In genomic region chr10:34249594-34249993, GRCm38 (mm10) we compare ENCODE assay signal across 25 mouse cellular contexts. TPM values are rescaled to one million over a fixed set of nuclear protein-coding genes. Genes with fewer than 3 reads are reported as not detected.
DNase-seq lines count a peak whose midpoint lies in the region; ATAC-seq and TF ChIP-seq lines count a peak whose summit lies in the region.
"Had no signal": no experiment of that assay in that cellular context is flagged by ENCODE, and none has a peak within 500 bp of the region (broad histone marks: within the 10 kb centered on the region; RNA-seq: fewer than 3 reads in every experiment).

No protein-coding gene starts in this region.

- no peaks in the 10 kb centered on the region for H3K79me2 ChIP-seq in liver, adult 2 months (ENCODE audit: control insufficient read depth, insufficient read depth, low read length)
- H3K79me2 ChIP-seq in macrophage (ENCODE audit: inconsistent target), result no peaks in the 10 kb centered on the region

- H3K9ac ChIP-seq in liver, adult 2 months (ENCODE audit: low read depth, low read length), result no peak overlapping the region
- H3K9ac ChIP-seq in liver, embryonic 12.5 days, result no peak overlapping the region
- H3K9ac ChIP-seq in midbrain, embryonic 13.5 days (replicated peaks), result no peak overlapping the region
- H3K9ac ChIP-seq: heart, embryonic 15.5 days; hindbrain, embryonic 15.5 days; limb, embryonic 12.5 days; liver, embryonic 14.5 days had no signal

- no peak overlapping the region for H3K4me2 ChIP-seq in liver, embryonic 12.5 days
- no peak overlapping the region for H3K4me2 ChIP-seq in midbrain, embryonic 13.5 days (replicated peaks)
- H3K4me2 ChIP-seq: heart, embryonic 15.5 days; hindbrain, embryonic 15.5 days; limb, embryonic 12.5 days had no signal

- H3K4me3 ChIP-seq in liver, adult 2 months (ENCODE audit: insufficient read depth, low read depth, low read length), result no peak overlapping the region
- no peak overlapping the region for H3K4me3 ChIP-seq in liver, embryonic 12.5 days
- no peak overlapping the region for H3K4me3 ChIP-seq in macrophage (ENCODE audit: inconsistent target)
- H3K4me3 ChIP-seq in kidney, adult 2 months (ENCODE audit: insufficient read depth, low read depth, low read length), result no peak overlapping the region
- no peak overlapping the region for H3K4me3 ChIP-seq in midbrain, embryonic 13.5 days (replicated peaks)
- H3K4me3 ChIP-seq: embryonic facial prominence, embryonic 10.5 days; heart, embryonic 15.5 days; hindbrain, embryonic 15.5 days; layer of hippocampus, adult 2 months; limb, embryonic 12.5 days had no signal

- no peak for TF ChIP-seq POLR2A in liver, adult 2 months (IDR thresholded peaks at IDR 0.05; ENCODE audit: extremely low read depth, insufficient read depth, low read length)
- TF ChIP-seq POLR2A in kidney, adult 2 months (IDR thresholded peaks at IDR 0.05; ENCODE audit: low read depth, low read length), result no peak

- DNase-seq in liver, adult 2 months (ENCODE audit: extremely low read depth, low read depth, low spot score), result peak; percentile 20
- DNase-seq in MEL-GATA-1-ER (ENCODE audit: extremely low read depth, low read depth), result peak; percentile 33
- no peak for DNase-seq in kidney, adult 2 months
- DNase-seq in yolk sac, embryonic 10.5 days (ENCODE audit: low spot score), result no peak
- DNase-seq: adrenal gland, postnatal 10 days; cerebellum, adult 9-11 months; gastrocnemius, postnatal 14 days; heart, postnatal 4 days; kidney, adult 8-10 months; kidney, postnatal 14 days; layer of hippocampus, postnatal 36 days; right cerebral cortex, postnatal 4 days; thymus, adult 18-20 months; thymus, postnatal 36 days had no signal

- no peak overlapping the region for H3K27ac ChIP-seq in liver, adult 2 months (replicated peaks; ENCODE audit: insufficient read depth, low read depth, low read length)
- H3K27ac ChIP-seq in liver, embryonic 12.5 days, result no peak overlapping the region
- H3K27ac ChIP-seq in macrophage, result peak overlapping the region; percentile 82
- no peak overlapping the region for H3K27ac ChIP-seq in kidney, adult 2 months (ENCODE audit: insufficient read depth, low read depth, low read length)
- H3K27ac ChIP-seq in midbrain, embryonic 13.5 days, result no peak overlapping the region
- H3K27ac ChIP-seq: embryonic facial prominence, embryonic 10.5 days; heart, embryonic 15.5 days; hindbrain, embryonic 15.5 days; layer of hippocampus, adult 2 months; limb, embryonic 12.5 days; liver, embryonic 14.5 days had no signal

- no peaks in the 10 kb centered on the region for H3K27me3 ChIP-seq in liver, adult 2 months (ENCODE audit: control insufficient read depth, insufficient read depth, low read length)
- no peaks in the 10 kb centered on the region for H3K27me3 ChIP-seq in liver, embryonic 12.5 days (replicated peaks)
- no peaks in the 10 kb centered on the region for H3K27me3 ChIP-seq in kidney, adult 2 months (replicated peaks; ENCODE audit: control insufficient read depth, insufficient read depth, low read length)
- H3K27me3 ChIP-seq in midbrain, embryonic 13.5 days, result no peaks in the 10 kb centered on the region
- H3K27me3 ChIP-seq: heart, embryonic 15.5 days; hindbrain, embryonic 15.5 days; limb, embryonic 12.5 days had no signal

- no peaks in the 10 kb centered on the region for H3K9me3 ChIP-seq in liver, embryonic 12.5 days (replicated peaks)
- no peaks in the 10 kb centered on the region for H3K9me3 ChIP-seq in midbrain, embryonic 13.5 days
- H3K9me3 ChIP-seq: embryonic facial prominence, embryonic 10.5 days; heart, embryonic 15.5 days; hindbrain, embryonic 15.5 days; limb, embryonic 12.5 days had no signal

- peaks cover 2% of the 10 kb centered on the region; the same call in 1 of the 2 replicates for H3K4me1 ChIP-seq in liver, adult 2 months (ENCODE audit: control insufficient read depth, insufficient read depth, low read length)
- H3K4me1 ChIP-seq in liver, embryonic 12.5 days, result peaks cover 7% of the 10 kb centered on the region
- H3K4me1 ChIP-seq in kidney, adult 2 months (ENCODE audit: control insufficient read depth, insufficient read depth, low read length), result no peaks in the 10 kb centered on the region
- 0 out of 2 replicates have a peak, but pooled peaks cover 3% of the 10 kb centered on the region for H3K4me1 ChIP-seq in midbrain, embryonic 13.5 days (replicated peaks)
- H3K4me1 ChIP-seq: heart, embryonic 15.5 days; hindbrain, embryonic 15.5 days; limb, embryonic 12.5 days had no signal

- no peak for TF ChIP-seq CTCF in liver, adult 2 months (IDR thresholded peaks at IDR 0.05; ENCODE audit: low read depth, low read length)
- TF ChIP-seq CTCF in kidney, adult 2 months (conservative IDR thresholded peaks at IDR 0.05; ENCODE audit: insufficient read depth, insufficient read length, low read depth, low read length), result no peak

- 45% methylated on average over 2 of the region's 2 CpGs for WGBS in liver, adult 2 months
- WGBS in liver, embryonic 12.5 days (ENCODE audit: insufficient replicate concordance), result 11% methylated on average over 2 of the region's 2 CpGs
- 0% methylated on average over 2 of the region's 2 CpGs for WGBS in macrophage (ENCODE audit: missing documents)
- WGBS in kidney, adult 2 months, result 60% methylated on average over 2 of the region's 2 CpGs
- WGBS in midbrain, embryonic 13.5 days, result 64% methylated on average over 2 of the region's 2 CpGs

- no peaks in the 10 kb centered on the region for H3K36me3 ChIP-seq in liver, adult 2 months (ENCODE audit: control insufficient read depth, insufficient read depth, low read length)
- no peaks in the 10 kb centered on the region for H3K36me3 ChIP-seq in liver, embryonic 12.5 days
- H3K36me3 ChIP-seq in macrophage (ENCODE audit: inconsistent target), result no peaks in the 10 kb centered on the region
- no peaks in the 10 kb centered on the region for H3K36me3 ChIP-seq in kidney, adult 2 months (ENCODE audit: control insufficient read depth, insufficient read depth, low read length)
- H3K36me3 ChIP-seq in midbrain, embryonic 13.5 days, result no peaks in the 10 kb centered on the region
- H3K36me3 ChIP-seq: embryonic facial prominence, embryonic 10.5 days; heart, embryonic 15.5 days; hindbrain, embryonic 15.5 days; limb, embryonic 12.5 days had no signal

- no peak for ATAC-seq in liver, embryonic 12.5 days
- no peak for ATAC-seq in midbrain, embryonic 13.5 days
- ATAC-seq: forebrain, embryonic 16.5 days; midbrain, embryonic 16.5 days had no signal

RNA-seq across cellular contexts. Expression of gene Tspyl1, which starts 32.4 kb away (rescaled TPM):
- total RNA-seq in liver, adult 2 months (2014; rRNA removed), result 12.9 and 14.5 TPM in 2 replicates
- polyA plus RNA-seq in liver, adult 2 months (2012; rRNA removed), result 13.1 and 13.6 TPM in 2 replicates
- 40.3 and 40.9 TPM in 2 replicates for polyA plus RNA-seq in liver, embryonic 12.5 days (2016; fragmentation: Nextera tagmentation; extraction: Ambion mirVana)
- 10 to 100 TPM; 10.7 to 45.7 (median 26.9) TPM for total RNA-seq in macrophage (2018; cell fraction: chromatin; rRNA removed)
- total RNA-seq in macrophage (2018; cell fraction: cytosol; rRNA removed), result 10 to 100 TPM; 57.1 to 78.8 (median 66.3) TPM
- total RNA-seq in macrophage (2018; cell fraction: nucleus; rRNA removed), result 100 to 1,000 TPM in 1 of 26 experiments, 10 to 100 TPM in 25; 31.5 to 102 (median 64.7) TPM
- polyA plus RNA-seq in macrophage (2018), result 38.3 to 64.8 TPM (median 43.1 TPM) in 3 replicates
- polyA plus RNA-seq in kidney, adult 2 months (2012; rRNA removed), result 26.0 and 28.3 TPM in 2 replicates
- polyA plus RNA-seq in midbrain, embryonic 13.5 days (2015; fragmentation: Nextera tagmentation; extraction: Ambion mirVana), result 137 and 142 TPM in 2 replicates

RNA-seq across cellular contexts. Expression of gene Dse, which starts 42.1 kb away (rescaled TPM):
- 12.5 and 15.2 TPM in 2 replicates for total RNA-seq in liver, adult 2 months (2014; rRNA removed)
- polyA plus RNA-seq in liver, adult 2 months (2012; rRNA removed), result 1.9 and 4.4 TPM in 2 replicates
- polyA plus RNA-seq in liver, embryonic 12.5 days (2016; fragmentation: Nextera tagmentation; extraction: Ambion mirVana), result 10.1 and 10.8 TPM in 2 replicates
- 100 to 1,000 TPM; 111 to 566 (median 290) TPM for total RNA-seq in macrophage (2018; cell fraction: chromatin; rRNA removed)
- 100 to 1,000 TPM; 101 to 200 (median 136) TPM for total RNA-seq in macrophage (2018; cell fraction: cytosol; rRNA removed)
- total RNA-seq in macrophage (2018; cell fraction: nucleus; rRNA removed), result 100 to 1,000 TPM; 148 to 576 (median 332) TPM
- 52.7 to 100 TPM (median 77.5 TPM) in 3 replicates for polyA plus RNA-seq in macrophage (2018)
- 8.0 and 8.6 TPM in 2 replicates for polyA plus RNA-seq in kidney, adult 2 months (2012; rRNA removed)
- polyA plus RNA-seq in midbrain, embryonic 13.5 days (2015; fragmentation: Nextera tagmentation; extraction: Ambion mirVana), result 6.2 and 6.7 TPM in 2 replicates

RNA-seq across cellular contexts. Expression of gene Tspyl4, which starts 47.6 kb away (rescaled TPM):
- 2.8 and 3.2 TPM in 2 replicates for total RNA-seq in liver, adult 2 months (2014; rRNA removed)
- 1.7 and 4.6 TPM in 2 replicates for polyA plus RNA-seq in liver, adult 2 months (2012; rRNA removed)
- 1.5 and 2.1 TPM in 2 replicates for polyA plus RNA-seq in liver, embryonic 12.5 days (2016; fragmentation: Nextera tagmentation; extraction: Ambion mirVana)
- total RNA-seq in macrophage (2018; cell fraction: chromatin; rRNA removed), result 10 to 100 TPM in 1 of 26 experiments, 1 to 10 TPM in 19, under 1 TPM in 6; 0.62 to 11.7 (median 2.3) TPM
- total RNA-seq in macrophage (2018; cell fraction: cytosol; rRNA removed), result 10 to 100 TPM in 15 of 26 experiments, 1 to 10 TPM in 11; 4.9 to 15.0 (median 10.5) TPM
- total RNA-seq in macrophage (2018; cell fraction: nucleus; rRNA removed), result 10 to 100 TPM in 6 of 26 experiments, 1 to 10 TPM in 20; 2.6 to 31.1 (median 5.2) TPM
- 5.7 to 7.8 TPM (median 7.4 TPM) in 3 replicates for polyA plus RNA-seq in macrophage (2018)
- polyA plus RNA-seq in kidney, adult 2 months (2012; rRNA removed), result 7.6 and 8.2 TPM in 2 replicates
- polyA plus RNA-seq in midbrain, embryonic 13.5 days (2015; fragmentation: Nextera tagmentation; extraction: Ambion mirVana), result 207 and 216 TPM in 2 replicates

Comparison
In these comparisons a context has a peak if more than half of its experiments do, and no peak if none do; other contexts are left out.
1. DNase-seq: peak in liver, adult 2 months (single experiment) and MEL-GATA-1-ER (single experiment); none in kidney, adult 2 months (single experiment) and yolk sac, embryonic 10.5 days (single experiment).
2. RNA of gene Tspyl4, which starts 47.6 kb away (polyA plus RNA-seq): 207 to 216 TPM in midbrain, embryonic 13.5 days; 7.6 to 8.2 TPM in kidney, adult 2 months, 5.7 to 7.8 TPM in macrophage, 1.5 to 2.1 TPM in liver, embryonic 12.5 days and 1.7 to 4.6 TPM in liver, adult 2 months; every median in the first group is over 10 times any median in the second.